Mouse (Mus musculus): Measurements from ENCODE around the gene Aen. TPM values are rescaled to one million over a fixed set of nuclear protein-coding genes. Genes with fewer than 3 reads are reported as not detected.

The Aen gene
- total RNA-seq, 2 experiments from 2014 or later, result 42.3 to 51.3 TPM

GRCm38 (mm10) chr7:78925680-78926079, 30.0 kb downstream of the Aen start:
- intact Hi-C loops (cut with DNase I), result loop anchor here (2.0 to 10.0 kb wide), 2 partner anchors 155 to 319 kb away; no protein-coding TSS in a partner anchor
- peak; percentile 28 for DNase-seq

GRCm38 (mm10) chr7:78926156-78926555, 30.5 kb downstream of the Aen start:
- intact Hi-C loops (cut with DNase I), result loop anchor here (10.0 kb wide), 1 partner anchor 319 kb away; no protein-coding TSS in a partner anchor
- peak; percentile 60 for DNase-seq

- DNase-seq, result no peak
- intact Hi-C loops (cut with DNase I), result loop anchor here (10.0 kb wide), 1 partner anchor 318 kb away; no protein-coding TSS in a partner anchor
Measured at GRCm38 (mm10) chr7:78927266-78927665, 31.6 kb downstream of the Aen start.

- intact Hi-C loops (cut with DNase I), result no loop called here
- peak; percentile 45 for DNase-seq
Measured at GRCm38 (mm10) chr7:78938957-78939602, 43.4 kb downstream of the Aen start.

- DNase-seq, result no peak
- intact Hi-C loops (cut with DNase I), result no loop called here
Measured at GRCm38 (mm10) chr7:78940971-78941370, 45.3 kb downstream of the Aen start.

- intact Hi-C loops (cut with DNase I), result no loop called here
- DNase-seq, result no peak
Measured at GRCm38 (mm10) chr7:78942544-78942943, 46.9 kb downstream of the Aen start.

GRCm38 (mm10) chr7:78953886-78954572, 58.4 kb downstream of the Aen start:
- no peak for DNase-seq
- intact Hi-C loops (cut with DNase I), result no loop called here

- intact Hi-C loops (cut with DNase I), result no loop called here
- no peak for DNase-seq
Measured at GRCm38 (mm10) chr7:78954619-78955018, 59.0 kb downstream of the Aen start.

- intact Hi-C loops (cut with DNase I), result no loop called here
- DNase-seq, result peak; percentile 72
Measured at GRCm38 (mm10) chr7:78955086-78955485, 59.4 kb downstream of the Aen start.

- DNase-seq, result peak; percentile 87
Measured at GRCm38 (mm10) chr7:78958499-78959073, 62.9 kb downstream of the Aen start.

More at GRCm38 (mm10) chr7:78958499-78959073, 62.9 kb downstream of the Aen start:
- intact Hi-C loops (cut with DNase I), result no loop called here

Small RNAs within 50 kb of the gene (microRNA-seq; reads per million reads assigned to microRNA genes)
- 325 reads per million, percentile 64 among the genes with 10 or more reads in this experiment for gene Mir7-2

Other genes with a start within 250 kb of the Aen start
- 100 to 1,000 TPM; 130 to 143 TPM for gene Ntrk3, start 157.8 kb upstream of the Aen start, total RNA-seq (2021)
- gene Mrps11, start 112.7 kb upstream of the Aen start, total RNA-seq (2021), result 10 to 100 TPM; 37.5 to 40.2 TPM
- 10 to 100 TPM; 23.2 to 24.6 TPM for gene Mrpl46, start 112.3 kb upstream of the Aen start, total RNA-seq (2021)
- gene Det1, start 48.6 kb upstream of the Aen start, total RNA-seq (2021), result 1 to 10 TPM; 8.2 to 8.4 TPM
- gene Isg20, start 17.6 kb downstream of the Aen start, total RNA-seq (2021), result under 1 TPM in 1 of 2 experiments, not detected in 1; 0.74 TPM
- 1 to 10 TPM; 2.2 to 2.5 TPM for gene Acan, start 157.6 kb downstream of the Aen start, total RNA-seq (2021)
- gene Hapln3, start 235.2 kb downstream of the Aen start, total RNA-seq (2021), result 1 to 10 TPM; 7.9 to 8.2 TPM

Measured in left cerebral cortex, postnatal 4 days (tissue).